Mouse (Mus musculus) olfactory bulb, adult 2 months (tissue): Measurements from ENCODE around the gene Abcb9. TPM values are rescaled to one million over a fixed set of nuclear protein-coding genes. Genes with fewer than 3 reads are reported as not detected.

ENCODE experiments used
- H3K27ac ChIP-seq: fragments of 200-500 bp; 2 replicates; pipeline ENCODE4 v1.5.1; 2012; ENCODE audit warnings: low read depth, low read length; ENCODE audit not compliant: insufficient read depth
- H3K4me1 ChIP-seq: fragments of 200-500 bp; 2 replicates; pipeline ENCODE4 v1.6.1; 2012; ENCODE audit warnings: low read length; ENCODE audit not compliant: control insufficient read depth, insufficient read depth
- H3K4me3 ChIP-seq: fragments of 200-500 bp; 2 replicates; pipeline ENCODE4 v1.5.1; 2012; ENCODE audit warnings: mild to moderate bottlenecking, low read depth, low read length, moderate library complexity; ENCODE audit not compliant: insufficient read depth
- CTCF ChIP-seq: fragments of 200-500 bp; IDR thresholded peaks from 2 replicates; pipeline ENCODE4 v1.5.1; 2012; ENCODE audit warnings: low read depth, mild to moderate bottlenecking, low read length, moderate library complexity; ENCODE audit not compliant: insufficient read depth
- POLR2A ChIP-seq: fragments of 200-500 bp; IDR thresholded peaks from 2 replicates; pipeline ENCODE4 v1.6.1; 2012; ENCODE audit warnings: mild to moderate bottlenecking, low read depth, low read length, moderate library complexity; ENCODE audit not compliant: insufficient read depth
- WGBS: fragments of 180-500 bp; shearing (Covaris S2); methylation state at CpG from one replicate; pipeline ENCODE4 v1.1.7; 2018; 5-methylcytosine and 5-hydroxymethylcytosine counted together
- polyA plus RNA-seq: library from polyadenylated mRNA; stranded (reverse); fragments of >200 nt; gene quantifications from 2 replicates; pipeline ENCODE4 v1.2.4, GENCODE M21; 2012; ENCODE audit warnings: low replicate concordance; ENCODE audit not compliant: missing spikeins, insufficient read depth, insufficient read length

Gene Abcb9
- polyA plus RNA-seq, 1 experiment = not detected

DNA sequence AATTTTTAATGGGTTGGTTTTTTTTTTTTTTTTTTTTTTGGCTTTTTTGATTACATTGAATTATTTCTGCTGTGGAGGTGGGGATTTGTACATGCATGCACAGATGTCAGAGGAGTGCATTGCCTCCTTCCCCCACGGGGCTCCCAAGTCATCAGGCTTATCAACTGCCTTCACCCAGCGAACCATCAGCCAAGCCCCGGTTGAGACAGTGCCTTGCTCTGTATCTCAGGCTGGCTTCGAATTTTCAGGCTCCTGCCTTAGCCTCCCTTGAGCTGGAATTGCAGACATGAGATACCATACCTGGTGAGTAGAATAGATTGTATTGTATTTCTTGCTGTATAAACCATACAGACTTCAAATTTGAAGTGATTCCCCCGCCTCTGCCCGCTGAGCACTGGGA is 56.0 kb downstream of the Abcb9 start:
- Histone ChIP-seq H3K4me3 (no peak overlapping the region), H3K4me1 (peaks cover 7% of the 10 kb centered on the region), H3K27ac (no peak overlapping the region)
- no peak for TF ChIP-seq POLR2A
- TF ChIP-seq CTCF = no peak
- 88% methylated on average over 6 of the region's 6 CpGs for WGBS

DNA sequence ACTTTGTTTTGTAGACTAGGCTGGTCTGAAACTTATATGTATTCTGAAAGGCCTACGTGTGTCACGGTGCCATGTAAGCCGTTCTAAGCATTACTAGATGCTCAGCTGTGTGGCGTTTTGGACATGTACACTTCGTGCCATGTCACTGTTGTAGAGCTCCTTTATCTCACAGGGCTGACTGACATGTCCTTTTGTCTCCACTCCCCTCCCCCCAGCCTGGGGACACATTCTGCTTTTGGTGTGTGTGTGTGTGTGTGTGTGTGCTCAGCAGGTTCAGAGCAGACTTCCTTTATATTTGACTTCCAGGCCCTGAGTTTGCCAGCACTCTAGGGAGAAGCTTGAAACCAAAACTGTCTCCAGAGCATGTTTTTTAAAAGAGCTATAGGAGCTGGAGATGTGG is 58.8 kb downstream of the Abcb9 start:
- H3K4me1 ChIP-seq = peaks cover 3% of the 10 kb centered on the region
- 57% methylated on average over 5 of the region's 5 CpGs for WGBS
- no peak overlapping the region for H3K27ac ChIP-seq
- no peak overlapping the region for H3K4me3 ChIP-seq
- no peak for TF ChIP-seq CTCF
- TF ChIP-seq POLR2A = no peak

DNA sequence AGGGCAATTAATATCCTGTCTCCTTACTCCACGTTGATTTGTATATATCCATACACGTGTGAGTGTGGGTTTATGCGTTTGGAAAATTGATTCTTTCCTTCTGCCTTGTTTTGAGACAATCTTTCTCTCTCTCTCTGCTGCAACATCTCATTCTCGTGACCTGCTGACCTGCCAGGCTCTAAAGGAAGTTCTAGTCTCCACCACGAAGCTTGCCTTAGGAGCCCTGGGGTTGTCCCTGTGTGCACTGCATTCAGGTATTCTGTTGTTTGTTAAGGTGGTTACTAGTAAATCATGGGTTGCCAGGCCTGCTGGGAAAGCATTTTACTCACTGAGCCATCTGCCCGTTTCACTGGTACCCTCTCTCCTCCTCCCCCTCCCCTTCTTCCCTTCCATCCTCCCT is 59.3 kb downstream of the Abcb9 start:
- H3K4me1 ChIP-seq = peaks cover 3% of the 10 kb centered on the region
- WGBS = 72% methylated on average over 6 of the region's 6 CpGs
- TF ChIP-seq POLR2A (no peak), CTCF (no peak)
- no peak overlapping the region for H3K27ac ChIP-seq
- no peak overlapping the region for H3K4me3 ChIP-seq

DNA sequence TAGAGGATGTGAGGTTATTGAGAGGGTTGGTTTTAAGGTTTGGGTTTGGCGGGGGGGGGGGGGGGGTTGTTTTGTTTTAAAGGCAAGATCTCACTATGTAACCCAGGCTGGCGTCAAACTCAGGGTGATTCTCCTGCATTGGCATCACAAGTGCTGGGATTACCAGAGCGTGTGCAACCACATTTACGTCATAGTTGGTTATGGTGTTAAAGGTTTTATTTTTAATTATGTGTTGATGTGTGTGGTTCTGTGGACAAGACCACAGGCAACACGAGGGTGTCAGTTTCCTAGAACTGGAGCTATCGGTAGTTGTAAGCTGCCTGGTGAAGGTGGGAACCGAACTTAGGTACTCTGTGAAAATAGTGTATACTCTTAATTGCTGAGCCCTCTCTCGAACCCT is 59.8 kb downstream of the Abcb9 start:
- H3K4me1 ChIP-seq = no peaks in the 10 kb centered on the region; the same call in none of the 2 replicates
- no peak overlapping the region for H3K4me3 ChIP-seq
- WGBS = 76% methylated on average over 8 of the region's 8 CpGs
- no peak overlapping the region for H3K27ac ChIP-seq
- no peak for TF ChIP-seq POLR2A
- no peak for TF ChIP-seq CTCF

DNA sequence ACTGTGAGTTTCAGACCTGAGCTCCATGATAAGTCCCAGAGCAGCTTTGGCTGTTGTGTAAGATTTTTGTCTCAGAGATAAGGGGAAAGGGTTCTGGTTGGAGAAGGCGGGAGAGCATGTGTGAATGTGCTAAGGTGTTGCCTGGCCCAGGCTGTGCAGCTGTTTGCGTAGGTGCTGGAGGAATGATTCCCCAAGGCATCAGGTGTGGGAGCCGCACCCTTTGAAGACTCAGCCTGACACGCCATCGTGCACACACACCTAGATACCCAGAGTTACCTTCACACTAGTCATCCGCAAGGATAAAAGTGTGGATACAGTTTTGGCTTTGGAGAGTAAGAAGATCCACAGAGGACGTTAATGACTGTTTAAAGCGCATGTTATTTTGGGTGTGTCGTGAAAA is 60.2 kb downstream of the Abcb9 start:
- no peak overlapping the region for H3K4me3 ChIP-seq

DNA sequence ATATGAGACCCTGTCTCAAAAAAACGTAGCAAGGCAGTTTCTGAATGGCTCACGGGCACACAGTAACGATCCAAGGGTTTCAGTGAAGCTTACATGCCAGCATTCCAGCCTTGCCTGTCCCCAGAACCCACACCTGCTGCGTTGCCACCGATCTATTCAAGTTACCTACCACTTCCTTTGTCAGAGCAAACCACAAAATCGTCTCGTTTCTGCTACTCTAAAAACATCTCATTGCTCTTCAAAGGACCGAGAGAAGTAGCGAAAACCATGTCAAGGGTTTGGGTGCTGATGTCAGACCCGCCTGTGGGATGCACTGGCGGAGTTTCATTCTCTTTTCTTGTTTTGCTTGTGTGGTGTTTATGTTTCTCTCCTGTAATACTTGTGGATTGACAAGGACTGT is 61.1 kb downstream of the Abcb9 start:
- no peak for TF ChIP-seq CTCF
- no peak for TF ChIP-seq POLR2A
- peaks cover 2% of the 10 kb centered on the region for H3K4me1 ChIP-seq
- WGBS = 70% methylated on average over 11 of the region's 11 CpGs

More for the DNA sequence above, 60.2 kb downstream of the Abcb9 start:
- no peak for TF ChIP-seq CTCF
- no peak for TF ChIP-seq POLR2A
- no peak overlapping the region for H3K27ac ChIP-seq
- H3K4me1 ChIP-seq = no peaks in the 10 kb centered on the region; the same call in none of the 2 replicates
- WGBS = 88% methylated on average over 9 of the region's 9 CpGs

DNA sequence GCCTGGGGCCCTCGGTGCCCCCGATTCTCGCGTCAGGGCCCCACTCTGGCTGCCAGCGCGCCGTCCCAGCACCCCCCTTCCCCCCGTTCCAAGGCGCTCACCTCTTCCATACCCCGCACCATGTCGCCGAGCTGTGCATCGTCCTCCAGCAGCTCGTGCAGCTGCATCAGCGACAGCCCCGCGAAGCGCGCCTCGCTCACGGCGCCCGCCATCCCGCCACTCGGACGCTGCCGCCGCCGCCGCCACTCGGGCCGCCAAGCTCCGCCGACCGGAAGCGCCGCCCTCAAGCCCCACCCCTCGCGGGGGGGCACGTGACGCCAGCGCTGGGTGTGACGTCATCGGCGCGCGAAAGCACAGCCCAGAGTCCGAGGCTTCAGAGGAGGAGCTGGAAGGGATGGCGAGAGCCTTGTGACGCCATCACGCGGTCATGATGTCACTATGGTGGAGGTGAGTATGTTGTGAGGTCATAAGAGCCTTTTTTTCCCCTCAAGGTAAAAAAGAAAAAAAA is 63.5 kb downstream of the Abcb9 start, which contains the start of gene Vps37b:
Vps37b (minus strand) TSS at position 270 of the 508 bp plus-strand sequence.
- Histone ChIP-seq H3K4me3 (peak within 1 kb of the TSS; percentile 97), H3K4me1 (peaks cover 23% of the 10 kb centered on the region), H3K27ac (peak within 1 kb of the TSS; percentile 82)
- under 1% methylated on average over 52 of the region's 52 CpGs for WGBS
- TF ChIP-seq CTCF = no peak
- TF ChIP-seq POLR2A = peak; percentile 81

More for the DNA sequence above, 61.1 kb downstream of the Abcb9 start:
- Histone ChIP-seq H3K4me3 (no peak overlapping the region), H3K27ac (no peak overlapping the region)

DNA sequence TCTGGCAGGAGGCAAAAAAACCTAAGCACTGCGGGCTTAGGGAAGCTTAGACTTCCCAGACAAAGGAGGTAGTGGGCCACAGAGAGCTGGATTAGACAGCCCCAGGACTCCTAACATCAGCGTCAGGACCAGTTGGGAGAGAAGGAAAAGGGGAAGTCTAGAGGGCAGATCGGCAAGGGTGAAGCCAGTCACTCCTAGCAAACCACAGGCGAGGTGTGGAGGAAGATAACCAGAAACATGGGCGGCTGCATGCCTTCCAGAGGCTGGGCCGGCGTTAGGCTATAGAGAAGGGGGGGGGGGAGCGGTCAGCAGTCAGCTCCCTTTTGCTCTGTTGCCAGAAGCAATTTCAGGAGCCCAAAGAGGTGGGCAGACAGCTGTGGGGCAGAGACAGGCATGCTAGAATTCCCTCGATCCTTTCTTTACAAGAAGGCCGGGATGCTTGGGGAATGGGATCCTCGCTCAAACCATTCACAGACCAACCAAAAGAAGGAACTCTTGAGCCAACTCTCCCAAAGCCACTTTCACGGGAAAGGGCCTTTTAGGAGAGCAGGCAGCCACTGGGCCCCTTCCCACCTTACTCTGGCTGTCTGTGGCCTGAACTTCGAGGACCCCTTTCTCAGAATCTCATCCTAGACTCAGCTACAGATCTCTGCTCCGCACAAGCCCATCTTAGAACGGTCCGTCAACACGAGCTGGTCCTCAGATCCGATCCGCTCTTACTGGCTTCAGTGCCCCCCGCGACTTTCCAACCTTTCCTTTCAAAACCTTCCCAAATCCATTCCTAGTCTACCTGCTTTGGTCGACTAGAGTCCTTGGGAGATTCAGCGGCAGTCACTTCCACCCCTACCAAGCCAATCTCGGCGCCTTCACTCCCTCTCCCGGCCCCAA is 64.3 kb downstream of the Abcb9 start:
- Histone ChIP-seq H3K4me3 (peak overlapping the region; percentile 97), H3K4me1 (peaks cover 28% of the 10 kb centered on the region), H3K27ac (peak overlapping the region; percentile 82)
- under 1% methylated on average over 26 of the region's 26 CpGs for WGBS
- no peak for TF ChIP-seq POLR2A
- TF ChIP-seq CTCF = no peak

DNA sequence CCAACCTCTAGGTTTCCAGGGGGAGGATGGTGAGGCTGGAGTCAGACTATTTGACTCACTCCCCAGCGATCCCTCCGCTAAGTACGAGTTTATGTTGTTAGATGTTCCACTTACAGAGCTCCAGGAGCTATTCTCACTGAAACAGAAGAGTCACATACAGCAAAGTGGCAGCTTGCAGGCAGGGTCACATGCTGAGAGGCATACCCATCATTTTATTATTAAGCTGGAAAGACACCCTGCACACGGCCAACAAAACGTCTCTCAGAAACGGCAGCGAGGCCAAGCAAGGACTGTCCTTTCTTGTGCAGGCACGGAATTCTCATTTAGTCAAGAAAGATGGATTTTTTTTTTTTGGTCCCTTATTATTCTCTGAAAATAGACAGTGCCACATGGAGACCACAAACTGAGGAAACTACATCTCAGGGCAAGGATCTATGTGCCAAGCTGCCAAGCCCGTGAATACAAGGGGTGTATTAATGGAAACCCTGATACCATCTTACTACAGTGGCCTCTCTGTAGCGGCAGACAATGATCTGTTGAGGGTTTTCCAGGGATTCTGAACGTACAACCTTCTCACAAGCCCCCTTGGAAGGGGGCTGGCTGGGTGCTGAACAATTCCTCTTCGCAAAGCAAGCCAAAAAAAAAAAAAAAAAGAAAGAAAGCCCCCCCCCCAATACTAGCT is 65.1 kb downstream of the Abcb9 start:
- H3K4me1 ChIP-seq = peaks cover 35% of the 10 kb centered on the region
- peak overlapping the region; percentile 82 for H3K27ac ChIP-seq
- no peak for TF ChIP-seq POLR2A
- no peak for TF ChIP-seq CTCF
- peak overlapping the region; percentile 97 for H3K4me3 ChIP-seq
- WGBS = 6% methylated on average over 12 of the region's 12 CpGs
